Mouse (Mus musculus): ENCODE measurements at regions not wholly inside any gene's neighbourhood (a gene's known extent, or its start where the extent isn't known, plus 50 kb on each side); places are given as distances from the start of the nearest gene placed in this dataset.
A peak's percentile ranks its signal among the peaks of the same experiment; 100 is the strongest.

- DNase-seq = no peak
Observed at GRCm38 (mm10) chr1:190067181-190067580, 103.3 kb downstream of the Prox1 start.

GRCm38 (mm10) chr1:190066426-190066825 lies 104.1 kb downstream of the Prox1 start:
- DNase-seq = no peak

GRCm38 (mm10) chr1:190061560-190062295 lies 108.8 kb downstream of the Prox1 start:
- no peak for DNase-seq

GRCm38 (mm10) chr1:190059025-190059424 lies 111.5 kb downstream of the Prox1 start:
- DNase-seq = no peak

- no peak for DNase-seq
Observed at GRCm38 (mm10) chr1:190056931-190057330, 113.6 kb downstream of the Prox1 start.

- no peak for DNase-seq
Observed at GRCm38 (mm10) chr1:190051903-190052302, 118.6 kb downstream of the Prox1 start.

GRCm38 (mm10) chr1:190048521-190049170 lies 121.9 kb downstream of the Prox1 start:
- DNase-seq = no peak

- no peak for DNase-seq
Observed at GRCm38 (mm10) chr1:190047201-190047600, 123.3 kb downstream of the Prox1 start.

- DNase-seq = peak; percentile 82
Observed at GRCm38 (mm10) chr1:190045797-190046196, 123.6 kb upstream of the Smyd2 start.

GRCm38 (mm10) chr1:190044036-190044435 lies 121.9 kb upstream of the Smyd2 start:
- DNase-seq = no peak

- no peak for DNase-seq
Observed at GRCm38 (mm10) chr1:190043156-190043555, 121.0 kb upstream of the Smyd2 start.

- no peak for DNase-seq
Observed at GRCm38 (mm10) chr1:190042197-190042596, 120.0 kb upstream of the Smyd2 start.

- no peak for DNase-seq
Observed at GRCm38 (mm10) chr1:190041096-190041706, 119.0 kb upstream of the Smyd2 start.

- DNase-seq = no peak
Observed at GRCm38 (mm10) chr1:190038046-190038445, 115.9 kb upstream of the Smyd2 start.

- DNase-seq = no peak
Observed at GRCm38 (mm10) chr1:190036726-190037125, 114.6 kb upstream of the Smyd2 start.

- DNase-seq = no peak
Observed at GRCm38 (mm10) chr1:190035935-190036334, 113.8 kb upstream of the Smyd2 start.

- no peak for DNase-seq
Observed at GRCm38 (mm10) chr1:190034091-190034490, 111.9 kb upstream of the Smyd2 start.

GRCm38 (mm10) chr1:190027536-190027935 lies 105.4 kb upstream of the Smyd2 start:
- no peak for DNase-seq

- no peak for DNase-seq
Observed at GRCm38 (mm10) chr1:190009466-190009865, 87.3 kb upstream of the Smyd2 start.

- DNase-seq = no peak
Observed at GRCm38 (mm10) chr1:190007271-190007670, 85.1 kb upstream of the Smyd2 start.

- DNase-seq = no peak
Observed at GRCm38 (mm10) chr1:190001084-190001483, 78.9 kb upstream of the Smyd2 start.

- DNase-seq = no peak
Observed at GRCm38 (mm10) chr1:189993706-189994105, 71.5 kb upstream of the Smyd2 start.

- no peak for DNase-seq
Observed at GRCm38 (mm10) chr1:189993221-189993620, 71.1 kb upstream of the Smyd2 start.

GRCm38 (mm10) chr1:189991089-189991488 lies 68.9 kb upstream of the Smyd2 start:
- no peak for DNase-seq
